Mouse (Mus musculus): ENCODE measurements at regions not wholly inside any gene's neighbourhood (a gene's known extent, or its start where the extent isn't known, plus 50 kb on each side); places are given as distances from the start of the nearest gene placed in this dataset.

DNA sequence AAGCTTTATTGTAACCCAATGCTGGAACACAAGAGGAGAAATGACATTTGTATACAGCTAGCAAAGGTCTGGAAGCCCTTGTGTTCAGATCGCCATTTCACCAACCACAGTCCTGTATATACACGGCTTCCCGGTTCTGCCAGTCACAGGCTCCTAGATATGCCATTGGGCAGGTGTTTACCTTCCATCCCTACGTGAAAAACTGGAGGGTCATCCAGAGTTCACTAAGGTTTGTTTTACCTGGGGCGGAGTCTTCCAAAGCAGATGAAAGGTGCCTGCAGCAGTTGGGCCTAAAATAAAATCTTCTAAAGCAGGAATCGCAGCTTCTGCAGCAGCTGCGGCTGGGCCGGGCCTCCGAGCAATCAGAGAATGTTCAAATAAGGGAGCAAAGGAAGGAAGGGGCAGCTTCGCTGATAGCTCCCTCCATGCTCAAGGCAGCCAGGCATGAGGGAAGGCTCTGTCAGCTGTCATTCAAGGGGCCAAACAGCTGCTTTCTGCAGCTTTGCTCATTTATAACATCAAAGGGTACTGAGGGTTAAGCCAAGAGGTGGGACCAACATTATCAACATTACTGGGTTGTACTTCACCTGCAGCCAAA, 81.7 kb upstream of the Hmga2 start:
- peaks cover 4% of the 10 kb centered on the region; the same call in 1 of the 2 replicates for H3K9me3 ChIP-seq (ENCODE audit: control insufficient read depth, low read length)

GRCm38 (mm10) chr10:120556116-120556515, 79.8 kb upstream of the Hmga2 start:
- Histone ChIP-seq H3K27me3 (ENCODE audit: control insufficient read depth) (peaks cover 27% of the 10 kb centered on the region), H3K4me1 (ENCODE audit: control insufficient read depth) (peaks cover 7% of the 10 kb centered on the region), H3K36me3 (ENCODE audit: control insufficient read depth) (no peaks in the 10 kb centered on the region), H3K9me3 (ENCODE audit: control insufficient read depth, low read length) (peaks cover 4% of the 10 kb centered on the region; the same call in 1 of the 2 replicates), H3K4me3 (replicated peaks) (no peak overlapping the region)
- TF ChIP-seq GATA1 (IDR thresholded peaks at IDR 0.05; ENCODE audit: low read length): no peak
- TF ChIP-seq TAL1 (IDR thresholded peaks at IDR 0.05; ENCODE audit: low read length): no peak

More for the DNA sequence above, 81.7 kb upstream of the Hmga2 start:
- Histone ChIP-seq H3K4me3 (replicated peaks) (no peak overlapping the region), H3K27me3 (ENCODE audit: control insufficient read depth) (peaks cover 9% of the 10 kb centered on the region), H3K36me3 (ENCODE audit: control insufficient read depth) (no peaks in the 10 kb centered on the region), H3K4me1 (ENCODE audit: control insufficient read depth) (peaks cover 4% of the 10 kb centered on the region)
- no peak for TF ChIP-seq TAL1 (IDR thresholded peaks at IDR 0.05; ENCODE audit: low read length)
- TF ChIP-seq GATA1 (IDR thresholded peaks at IDR 0.05; ENCODE audit: low read length): no peak

DNA sequence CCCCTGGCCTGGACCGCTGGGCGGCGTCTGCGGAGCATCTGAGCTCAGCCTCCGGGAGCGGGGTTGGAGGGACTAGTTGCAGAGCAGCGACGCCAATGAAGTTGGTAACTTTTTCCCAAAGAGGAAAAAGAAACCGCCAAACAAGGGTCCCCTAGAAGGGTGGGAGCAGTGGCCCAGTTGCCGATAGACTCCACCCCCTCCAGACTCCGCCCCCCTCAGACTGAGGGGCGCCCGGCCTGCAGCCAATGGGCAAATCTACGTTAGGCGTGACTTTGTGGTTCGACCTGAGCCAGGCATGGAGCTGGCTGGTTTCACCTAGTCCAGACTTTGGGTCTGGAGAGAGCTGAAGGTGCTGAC, 76.8 kb upstream of the Hmga2 start:
- H3K27me3 ChIP-seq (ENCODE audit: control insufficient read depth): peaks cover 32% of the 10 kb centered on the region
- H3K36me3 ChIP-seq (ENCODE audit: control insufficient read depth): no peaks in the 10 kb centered on the region
- peak overlapping the region; percentile 43 for H3K4me3 ChIP-seq (replicated peaks)
- H3K9me3 ChIP-seq (ENCODE audit: control insufficient read depth, low read length): no peaks in the 10 kb centered on the region
- H3K4me1 ChIP-seq (ENCODE audit: control insufficient read depth): peaks cover 7% of the 10 kb centered on the region
- TF ChIP-seq TAL1 (IDR thresholded peaks at IDR 0.05; ENCODE audit: low read length) (no peak), GATA1 (IDR thresholded peaks at IDR 0.05; ENCODE audit: low read length) (no peak)

GRCm38 (mm10) chr10:120552341-120553096, 76.2 kb upstream of the Hmga2 start:
- peaks cover 32% of the 10 kb centered on the region for H3K27me3 ChIP-seq (ENCODE audit: control insufficient read depth)
- TF ChIP-seq GATA1 (IDR thresholded peaks at IDR 0.05; ENCODE audit: low read length) (no peak), TAL1 (IDR thresholded peaks at IDR 0.05; ENCODE audit: low read length) (no peak)
- peak overlapping the region; percentile 43 for H3K4me3 ChIP-seq (replicated peaks)
- no peaks in the 10 kb centered on the region for H3K36me3 ChIP-seq (ENCODE audit: control insufficient read depth)
- peaks cover 7% of the 10 kb centered on the region for H3K4me1 ChIP-seq (ENCODE audit: control insufficient read depth)
- no peaks in the 10 kb centered on the region for H3K9me3 ChIP-seq (ENCODE audit: control insufficient read depth, low read length)

GRCm38 (mm10) chr10:120551851-120552281, 75.6 kb upstream of the Hmga2 start:
- H3K9me3 ChIP-seq (ENCODE audit: control insufficient read depth, low read length): no peaks in the 10 kb centered on the region
- H3K27me3 ChIP-seq (ENCODE audit: control insufficient read depth): peaks cover 32% of the 10 kb centered on the region
- no peak overlapping the region for H3K4me3 ChIP-seq (replicated peaks)
- H3K36me3 ChIP-seq (ENCODE audit: control insufficient read depth): no peaks in the 10 kb centered on the region
- TF ChIP-seq TAL1 (IDR thresholded peaks at IDR 0.05; ENCODE audit: low read length): no peak
- no peak for TF ChIP-seq GATA1 (IDR thresholded peaks at IDR 0.05; ENCODE audit: low read length)
- peaks cover 7% of the 10 kb centered on the region for H3K4me1 ChIP-seq (ENCODE audit: control insufficient read depth)

GRCm38 (mm10) chr10:120547164-120547563, 70.9 kb upstream of the Hmga2 start:
- Histone ChIP-seq H3K36me3 (ENCODE audit: control insufficient read depth) (no peaks in the 10 kb centered on the region), H3K4me1 (ENCODE audit: control insufficient read depth) (no peaks in the 10 kb centered on the region), H3K27me3 (ENCODE audit: control insufficient read depth) (peaks cover 15% of the 10 kb centered on the region), H3K9me3 (ENCODE audit: control insufficient read depth, low read length) (peaks cover 2% of the 10 kb centered on the region; the same call in 1 of the 2 replicates), H3K4me3 (replicated peaks) (no peak overlapping the region)
- TF ChIP-seq GATA1 (IDR thresholded peaks at IDR 0.05; ENCODE audit: low read length) (no peak), TAL1 (IDR thresholded peaks at IDR 0.05; ENCODE audit: low read length) (no peak)

DNA sequence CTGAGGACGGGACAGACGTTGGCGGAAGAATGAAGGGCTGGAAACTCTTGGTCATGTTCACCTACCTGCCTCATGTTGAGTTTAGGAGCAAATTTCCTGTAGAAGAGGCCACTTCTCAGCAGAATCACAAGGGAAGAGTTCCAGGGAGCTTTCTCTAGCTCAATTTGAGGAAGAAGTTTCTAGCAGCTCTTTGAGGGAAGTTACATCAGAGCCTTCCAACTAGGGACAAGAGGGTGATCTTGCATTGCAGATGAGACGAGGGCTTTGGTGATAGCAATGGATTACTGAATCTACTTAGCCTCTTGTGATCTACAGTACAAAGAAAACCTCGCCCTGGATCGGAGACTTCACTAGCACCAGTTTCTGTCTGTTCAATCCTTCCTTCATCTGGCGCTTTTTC, 65.3 kb upstream of the Hmga2 start:
- H3K4me3 ChIP-seq (replicated peaks): no peak overlapping the region
- TF ChIP-seq TAL1 (IDR thresholded peaks at IDR 0.05; ENCODE audit: low read length) (no peak), GATA1 (IDR thresholded peaks at IDR 0.05; ENCODE audit: low read length) (no peak)
- no peaks in the 10 kb centered on the region for H3K4me1 ChIP-seq (ENCODE audit: control insufficient read depth)
- peaks cover 2% of the 10 kb centered on the region; the same call in 1 of the 2 replicates for H3K9me3 ChIP-seq (ENCODE audit: control insufficient read depth, low read length)
- H3K27me3 ChIP-seq (ENCODE audit: control insufficient read depth): no peaks in the 10 kb centered on the region
- H3K36me3 ChIP-seq (ENCODE audit: control insufficient read depth): no peaks in the 10 kb centered on the region

GRCm38 (mm10) chr10:120538561-120538960, 62.3 kb upstream of the Hmga2 start:
- no peaks in the 10 kb centered on the region for H3K4me1 ChIP-seq (ENCODE audit: control insufficient read depth)
- TF ChIP-seq TAL1 (IDR thresholded peaks at IDR 0.05; ENCODE audit: low read length): no peak
- TF ChIP-seq GATA1 (IDR thresholded peaks at IDR 0.05; ENCODE audit: low read length): no peak

GRCm38 (mm10) chr10:120528406-120528805, 52.1 kb upstream of the Hmga2 start:
- no peaks in the 10 kb centered on the region for H3K27me3 ChIP-seq (ENCODE audit: control insufficient read depth)
- H3K9me3 ChIP-seq (ENCODE audit: control insufficient read depth, low read length): no peaks in the 10 kb centered on the region
- H3K4me3 ChIP-seq (replicated peaks): no peak overlapping the region
- H3K36me3 ChIP-seq (ENCODE audit: control insufficient read depth): no peaks in the 10 kb centered on the region
- no peaks in the 10 kb centered on the region for H3K4me1 ChIP-seq (ENCODE audit: control insufficient read depth)
- TF ChIP-seq GATA1 (IDR thresholded peaks at IDR 0.05; ENCODE audit: low read length) (no peak), TAL1 (IDR thresholded peaks at IDR 0.05; ENCODE audit: low read length) (no peak)

More at GRCm38 (mm10) chr10:120538561-120538960, 62.3 kb upstream of the Hmga2 start:
- Histone ChIP-seq H3K9me3 (ENCODE audit: control insufficient read depth, low read length) (peaks cover 6% of the 10 kb centered on the region), H3K27me3 (ENCODE audit: control insufficient read depth) (no peaks in the 10 kb centered on the region), H3K4me3 (replicated peaks) (no peak overlapping the region), H3K36me3 (ENCODE audit: control insufficient read depth) (no peaks in the 10 kb centered on the region)
